Mouse (Mus musculus) kidney, adult 11 months (tissue): ENCODE data around the gene Rack1.
"Not testable (repeated sequence)": the region's sequence is repeated elsewhere in the genome, so short reads cannot be mapped to it uniquely, and the experiment has no call there.

ENCODE experiments used
- DNase-seq: peaks from one replicate; pipeline ENCODE4 v3.0.0; 2022

Rack1 gene

GRCm38 (mm10) chr11:48799921-48800701 lies at the start of gene Rack1:
Gene Rack1 (plus strand): TSS chr11:48800332.
- peak; percentile 90 for DNase-seq

- DNase-seq, result no peak
These were observed 49.7 kb upstream of the Rack1 start for GRCm38 (mm10) chr11:48750428-48750827.

- DNase-seq, result not testable (repeated sequence)
These were observed 46.6 kb upstream of the Rack1 start for GRCm38 (mm10) chr11:48753534-48753933.

- no peak for DNase-seq
These were observed 41.1 kb upstream of the Rack1 start for GRCm38 (mm10) chr11:48759021-48759420.

GRCm38 (mm10) chr11:48764119-48764518 lies 36.0 kb upstream of the Rack1 start:
- DNase-seq, result no peak

- DNase-seq, result no peak
These were observed 32.8 kb upstream of the Rack1 start for GRCm38 (mm10) chr11:48767195-48767876.

GRCm38 (mm10) chr11:48771691-48772090 lies 28.4 kb upstream of the Rack1 start:
- no peak for DNase-seq

GRCm38 (mm10) chr11:48774443-48775298 lies 25.5 kb upstream of the Rack1 start:
- DNase-seq, result no peak

- no peak for DNase-seq
These were observed 24.6 kb upstream of the Rack1 start for GRCm38 (mm10) chr11:48775483-48775882.

GRCm38 (mm10) chr11:48776664-48777063 lies 23.5 kb upstream of the Rack1 start:
- no peak for DNase-seq

GRCm38 (mm10) chr11:48777303-48777702 lies 22.8 kb upstream of the Rack1 start:
- DNase-seq, result no peak

- DNase-seq, result no peak
These were observed 20.7 kb upstream of the Rack1 start for GRCm38 (mm10) chr11:48779450-48779849.

- DNase-seq, result no peak
These were observed 17.9 kb upstream of the Rack1 start for GRCm38 (mm10) chr11:48782243-48782642.

- peak; percentile 35 for DNase-seq
These were observed 12.5 kb upstream of the Rack1 start for GRCm38 (mm10) chr11:48787455-48788211.

GRCm38 (mm10) chr11:48788311-48789089 lies 11.6 kb upstream of the Rack1 start:
- DNase-seq, result peak; percentile 70

GRCm38 (mm10) chr11:48789215-48789614 lies 10.9 kb upstream of the Rack1 start:
- DNase-seq, result no peak

GRCm38 (mm10) chr11:48789973-48790823 lies 9.9 kb upstream of the Rack1 start:
- peak; percentile 78 for DNase-seq

- peak; percentile 54 for DNase-seq
These were observed 9.2 kb upstream of the Rack1 start for GRCm38 (mm10) chr11:48790946-48791345.

- not testable (repeated sequence) for DNase-seq
These were observed 8.2 kb upstream of the Rack1 start for GRCm38 (mm10) chr11:48791894-48792293.

GRCm38 (mm10) chr11:48793184-48793583 lies 6.9 kb upstream of the Rack1 start:
- no peak for DNase-seq

GRCm38 (mm10) chr11:48795221-48795620 lies 4.9 kb upstream of the Rack1 start:
- DNase-seq, result no peak
